Mouse (Mus musculus) ES-E14 (cell line): ENCODE measurements at regions not wholly inside any gene's neighbourhood (a gene's known extent, or its start where the extent isn't known, plus 50 kb on each side); places are given as distances from the start of the nearest gene placed in this dataset.
A peak's percentile ranks its signal among the peaks of the same experiment; 100 is the strongest.

Experiments
- DNase-seq: peaks from one replicate; pipeline ENCODE4 v3.0.0-alpha.2; 2013; ENCODE audit warnings: low read depth, low spot score
- H3K27ac ChIP-seq: 2 replicates; pipeline ENCODE4 v1.5.1; 2012; ENCODE audit warnings: low read depth, mild to moderate bottlenecking, low read length, moderate library complexity, mixed read lengths; ENCODE audit not compliant: poor library complexity, insufficient read depth, severe bottlenecking
- H3K36me3 ChIP-seq: 2 replicates; pipeline ENCODE4 v1.6.1; 2012; ENCODE audit warnings: mild to moderate bottlenecking, low read length, moderate library complexity, mixed read lengths; ENCODE audit not compliant: control insufficient read depth, poor library complexity, insufficient read depth, severe bottlenecking
- H3K4me1 ChIP-seq, 2 experiments: fragments of 150-350 bp in 1 of 2; sonication (generic) in 1 of 2; 2 replicates each; pipeline ENCODE4 v1.6.1; 2012; ENCODE audit warnings: low read length in 2 of 2, mild to moderate bottlenecking in 1 of 2, mixed read lengths in 1 of 2; ENCODE audit not compliant: control insufficient read depth in 2 of 2, insufficient read depth in 2 of 2, poor library complexity in 1 of 2
- H3K4me3 ChIP-seq, 2 experiments: fragments of 150-350 bp in 1 of 2; sonication (generic) in 1 of 2; 2 replicates each; pipeline ENCODE4 v1.5.1; 2012; ENCODE audit warnings: low read length in 2 of 2, low read depth in 1 of 2, mild to moderate bottlenecking in 1 of 2, mixed read lengths in 1 of 2; ENCODE audit not compliant: insufficient read depth in 1 of 2, poor library complexity in 1 of 2, severe bottlenecking in 1 of 2
- H3K9ac ChIP-seq: 2 replicates; pipeline ENCODE4 v1.6.1; 2012; ENCODE audit warnings: low read depth, mild to moderate bottlenecking, low read length, mixed read lengths; ENCODE audit not compliant: poor library complexity, insufficient read depth, severe bottlenecking
- H3K9me3 ChIP-seq: fragments of 150-350 bp; sonication (generic); 2 replicates; pipeline ENCODE4 v1.6.1; 2012; ENCODE audit warnings: low read depth, mild to moderate bottlenecking, low read length; ENCODE audit not compliant: control insufficient read depth, insufficient read depth
- CHD2 ChIP-seq: IDR thresholded peaks from 2 replicates; pipeline ENCODE4 v1.6.1; 2014; ENCODE audit warnings: mild to moderate bottlenecking, low read depth, low read length, inconsistent platforms
- HCFC1 ChIP-seq: IDR thresholded peaks from 2 replicates; pipeline ENCODE4 v1.6.1; 2012; ENCODE audit warnings: low read length, inconsistent platforms, borderline replicate concordance; ENCODE audit not compliant: insufficient read depth
- MAFK ChIP-seq: IDR thresholded peaks from 2 replicates; pipeline ENCODE4 v1.6.1; 2014; ENCODE audit warnings: mild to moderate bottlenecking, low read depth, low read length, inconsistent platforms; ENCODE audit not compliant: insufficient read depth
- ZC3H11A ChIP-seq: IDR thresholded peaks from 2 replicates; pipeline ENCODE4 v1.6.1; 2012; ENCODE audit warnings: low read depth, mild to moderate bottlenecking, inconsistent platforms, low read length, borderline replicate concordance
- ZNF384 ChIP-seq: IDR thresholded peaks from 2 replicates; pipeline ENCODE4 v1.6.1; 2012; ENCODE audit warnings: low read depth, low read length, inconsistent platforms
- in situ Hi-C, 2 experiments: fragments of 600-800 bp; cut with MboI; formaldehyde crosslinking; loops; one replicate each; pipeline ENCODE4 v1.15.1; 2025; ENCODE audit warnings: low sequenced_read_pairs in 2 of 2, inconsistent platforms in 1 of 2; ENCODE audit not compliant: unreplicated experiment in 2 of 2

DNA sequence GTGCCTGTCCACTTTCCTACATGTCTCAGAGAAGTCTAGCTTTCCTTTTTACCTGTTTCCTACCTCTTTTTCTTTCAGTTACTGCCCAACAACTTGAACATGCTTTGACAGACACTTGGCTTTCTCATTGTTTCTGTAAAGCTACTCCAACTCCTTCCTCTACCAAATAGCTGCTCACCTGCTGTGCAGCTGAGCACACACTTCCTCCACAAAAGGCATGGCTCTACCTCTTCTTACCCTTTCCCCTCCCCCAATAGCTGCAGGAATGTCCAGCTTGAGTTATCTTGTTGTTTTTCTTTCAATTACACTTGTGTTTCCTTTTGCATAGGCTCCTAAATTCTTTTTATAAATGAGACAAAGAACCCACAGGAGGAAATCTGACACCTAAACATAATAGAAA, 50.7 kb upstream of the Isx start:
- Histone ChIP-seq H3K9ac (no peak overlapping the region), H3K4me3 (no peak overlapping the region), H3K9me3 (no peaks in the 10 kb centered on the region), H3K36me3 (no peaks in the 10 kb centered on the region), H3K4me1 (peaks cover 2 to 6% of the 10 kb centered on the region in 2 experiments; a peak in 3 of 4 replicates), H3K27ac (no peak overlapping the region)
- TF ChIP-seq ZNF384, result no peak
- no peak for TF ChIP-seq HCFC1
- peak; percentile 73 for TF ChIP-seq CHD2
- no peak for TF ChIP-seq MAFK
- TF ChIP-seq ZC3H11A, result no peak
- peak; percentile 40 for DNase-seq
- in situ Hi-C loops, result no loop called here
